Mouse (Mus musculus): ENCODE results near the gene Sox2. TPM values are rescaled to one million over a fixed set of nuclear protein-coding genes. Genes with fewer than 3 reads are reported as not detected.

The Sox2 gene
- polyA plus RNA-seq, 1 experiment, result 0.05 TPM

DNA sequence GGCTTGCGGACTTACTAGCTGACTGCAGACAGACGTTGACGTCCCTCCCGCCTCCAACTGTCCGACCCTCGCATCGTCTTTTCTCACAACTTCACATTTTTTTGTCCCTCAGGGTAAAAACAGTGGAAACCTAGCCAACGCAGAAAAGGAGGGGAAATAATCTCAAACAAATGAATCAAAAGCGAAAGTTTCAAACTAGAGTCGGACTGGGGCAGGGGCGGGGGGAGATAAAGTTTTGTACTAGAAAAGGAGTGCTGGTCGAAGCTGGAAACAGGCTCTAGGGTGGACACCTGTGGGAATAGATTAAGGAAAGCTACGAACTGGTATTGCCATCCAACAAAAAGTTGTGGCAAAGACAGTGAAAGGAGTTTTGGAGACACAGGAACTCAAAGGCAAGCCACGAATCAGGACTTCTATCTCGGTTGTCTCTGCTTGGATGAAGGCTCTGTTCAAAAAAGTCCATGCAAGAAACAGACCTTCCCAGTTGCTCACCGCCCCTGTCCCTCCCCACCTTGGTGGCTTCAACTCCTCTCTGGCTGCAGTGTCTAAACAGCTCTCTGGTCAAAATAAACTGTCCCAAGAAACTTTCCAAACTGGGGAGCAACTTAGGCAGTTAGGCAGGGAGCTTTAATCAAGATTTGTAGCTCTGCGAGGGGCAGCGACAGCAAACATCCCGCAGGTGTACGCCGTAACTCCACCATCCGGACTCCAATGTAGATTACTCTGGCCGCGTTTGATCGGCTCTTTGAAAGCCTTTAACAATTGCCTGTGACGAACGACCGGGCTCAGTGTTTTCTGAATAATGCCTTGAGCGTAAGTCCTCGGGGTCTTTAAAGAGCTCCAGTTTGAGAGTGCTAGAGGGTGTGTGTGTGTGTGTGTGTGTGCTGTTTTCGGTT, 14.7 kb downstream of the Sox2 start:
- H3K4me3 ChIP-seq (ENCODE audit: control insufficient read depth, low read depth, low read length), result no peak overlapping the region; the same call in 1 of the 2 replicates
- no peak for TF ChIP-seq CTCF (IDR thresholded peaks at IDR 0.05; ENCODE audit: control insufficient read depth, insufficient read depth, insufficient replicate concordance, low read depth, low read length)
- TF ChIP-seq POLR2A (IDR thresholded peaks at IDR 0.05; ENCODE audit: control insufficient read depth, low read depth, low read length), result no peak
- no peaks in the 10 kb centered on the region; the same call in none of the 2 replicates for H3K27me3 ChIP-seq (ENCODE audit: control insufficient read depth, insufficient read depth, low read length)
- no peaks in the 10 kb centered on the region for H3K36me3 ChIP-seq (ENCODE audit: control insufficient read depth, insufficient read depth, low read length)
- peaks cover 17% of the 10 kb centered on the region for H3K4me1 ChIP-seq (ENCODE audit: control insufficient read depth, insufficient read depth, low read length)
- no peak overlapping the region for H3K27ac ChIP-seq (ENCODE audit: control insufficient read depth, insufficient read depth, low read depth, low read length)

DNA sequence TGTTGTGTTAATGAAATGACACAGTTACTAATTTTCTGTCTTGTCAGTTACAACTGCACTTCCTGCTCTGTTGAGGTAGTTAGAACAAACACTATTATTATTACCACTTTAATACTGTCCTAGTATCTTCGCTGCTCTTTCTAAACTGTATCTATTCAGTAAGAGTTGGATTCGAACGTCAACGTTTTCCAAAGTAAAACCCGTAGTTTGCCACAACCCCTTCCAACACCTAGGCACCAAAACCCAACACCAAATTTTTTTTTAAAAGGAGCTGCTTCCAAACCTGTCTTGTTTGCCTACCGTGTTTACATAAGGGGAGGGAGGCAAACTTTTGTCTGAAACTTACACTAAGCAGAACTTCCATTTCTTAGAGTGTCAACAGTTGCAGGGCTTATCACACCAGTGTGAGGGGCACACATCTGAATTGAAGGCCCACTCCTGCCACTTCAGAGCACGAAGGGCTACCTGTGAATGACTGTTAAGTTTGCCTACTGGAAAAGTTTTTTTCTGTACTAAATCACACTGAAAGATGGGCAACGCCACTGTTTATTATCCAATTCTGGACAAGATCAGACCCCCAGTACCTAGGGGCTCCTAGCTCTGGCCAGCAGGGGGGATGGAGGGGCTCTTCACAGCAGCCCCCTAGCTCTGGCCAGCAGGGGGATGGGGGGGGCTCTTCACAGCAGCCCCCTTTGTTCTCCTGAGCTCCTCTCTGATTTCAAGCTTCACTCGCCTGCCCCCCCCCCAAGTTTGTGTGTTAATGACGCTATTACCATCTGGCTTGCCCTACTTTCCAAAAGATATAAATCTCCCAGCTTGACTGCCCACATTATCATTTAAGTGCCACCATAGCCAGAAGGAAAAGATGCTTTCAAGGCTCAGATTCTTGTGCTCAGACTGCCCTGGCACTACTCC, 15.8 kb downstream of the Sox2 start:
- Histone ChIP-seq H3K4me1 (ENCODE audit: control insufficient read depth, insufficient read depth, low read length) (peaks cover 17% of the 10 kb centered on the region), H3K36me3 (ENCODE audit: control insufficient read depth, insufficient read depth, low read length) (no peaks in the 10 kb centered on the region), H3K27ac (ENCODE audit: control insufficient read depth, insufficient read depth, low read depth, low read length) (no peak overlapping the region), H3K27me3 (ENCODE audit: control insufficient read depth, insufficient read depth, low read length) (no peaks in the 10 kb centered on the region; the same call in none of the 2 replicates), H3K4me3 (ENCODE audit: control insufficient read depth, low read depth, low read length) (no peak overlapping the region)
- TF ChIP-seq POLR2A (IDR thresholded peaks at IDR 0.05; ENCODE audit: control insufficient read depth, low read depth, low read length), result no peak
- no peak for TF ChIP-seq CTCF (IDR thresholded peaks at IDR 0.05; ENCODE audit: control insufficient read depth, insufficient read depth, insufficient replicate concordance, low read depth, low read length)

DNA sequence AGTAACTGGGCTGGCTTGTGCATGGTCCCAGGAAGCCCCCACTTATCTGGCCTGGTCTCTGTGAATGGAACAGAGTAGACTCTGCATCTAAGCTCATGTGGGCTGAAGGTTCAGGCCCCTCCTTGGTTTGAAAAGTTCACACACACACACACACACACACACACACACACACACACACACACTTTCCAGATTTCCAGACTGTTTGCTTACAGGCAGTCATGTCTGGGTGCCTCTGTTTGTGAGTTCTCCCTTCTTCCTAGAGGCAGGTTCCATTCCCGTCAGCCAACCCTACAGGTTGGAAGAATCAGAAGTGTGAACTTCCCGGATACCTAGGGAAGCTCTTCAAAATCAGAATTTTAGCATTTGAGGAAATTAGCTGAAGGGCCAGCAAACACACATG, 17.0 kb downstream of the Sox2 start:
- no peak overlapping the region for H3K27ac ChIP-seq (ENCODE audit: control insufficient read depth, insufficient read depth, low read depth, low read length)

DNA sequence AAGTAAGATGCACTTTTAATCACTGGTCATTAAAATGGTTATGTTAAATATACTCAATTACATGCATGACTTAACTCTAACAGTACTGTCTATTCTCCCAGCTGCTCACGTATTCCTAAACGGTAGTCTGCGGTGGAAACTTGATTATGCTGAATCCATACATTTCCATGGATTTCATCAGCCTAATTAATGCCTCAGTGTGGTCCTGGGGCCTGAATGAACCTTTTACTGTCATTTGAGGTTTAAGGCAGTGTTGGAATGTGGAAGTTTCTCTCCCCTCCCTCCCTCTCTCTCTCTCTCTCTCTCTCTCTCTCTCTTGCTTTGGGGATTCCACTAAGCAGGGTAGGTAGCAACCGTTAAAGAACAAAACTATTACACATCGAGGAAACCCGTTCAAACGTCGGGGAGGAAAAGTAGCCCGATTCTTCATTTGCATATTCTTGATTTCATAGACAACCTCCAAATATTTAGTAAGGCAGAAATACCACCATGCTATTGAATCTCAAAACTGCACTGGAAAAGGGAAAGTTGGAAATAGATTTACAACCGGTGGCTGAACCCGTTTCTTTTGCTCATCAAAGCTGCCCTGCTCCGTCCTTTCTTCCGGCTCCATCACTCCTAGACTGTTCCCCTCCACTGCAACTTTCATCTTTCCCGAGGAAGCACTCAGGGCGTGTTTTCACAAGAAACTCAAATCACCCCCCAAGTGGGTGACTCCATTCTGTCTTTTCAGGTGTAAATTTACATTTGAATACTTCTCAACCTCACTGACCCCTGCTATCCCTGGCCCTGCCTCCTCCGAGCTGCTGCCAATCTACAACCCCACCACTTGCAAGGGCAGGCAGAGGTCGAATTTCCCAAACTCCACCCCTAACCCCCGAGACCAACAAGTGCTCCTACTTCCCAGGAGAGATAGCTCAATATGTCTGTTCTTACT, 17.9 kb downstream of the Sox2 start:
- Histone ChIP-seq H3K4me3 (ENCODE audit: control insufficient read depth, low read depth, low read length) (no peak overlapping the region), H3K27me3 (ENCODE audit: control insufficient read depth, insufficient read depth, low read length) (no peaks in the 10 kb centered on the region; the same call in none of the 2 replicates), H3K27ac (ENCODE audit: control insufficient read depth, insufficient read depth, low read depth, low read length) (no peak overlapping the region), H3K36me3 (ENCODE audit: control insufficient read depth, insufficient read depth, low read length) (no peaks in the 10 kb centered on the region), H3K4me1 (ENCODE audit: control insufficient read depth, insufficient read depth, low read length) (peaks cover 12% of the 10 kb centered on the region)
- TF ChIP-seq POLR2A (IDR thresholded peaks at IDR 0.05; ENCODE audit: control insufficient read depth, low read depth, low read length) (no peak), CTCF (IDR thresholded peaks at IDR 0.05; ENCODE audit: control insufficient read depth, insufficient read depth, insufficient replicate concordance, low read depth, low read length) (no peak)

More for the DNA sequence above, 17.0 kb downstream of the Sox2 start:
- TF ChIP-seq CTCF (IDR thresholded peaks at IDR 0.05; ENCODE audit: control insufficient read depth, insufficient read depth, insufficient replicate concordance, low read depth, low read length) (no peak), POLR2A (IDR thresholded peaks at IDR 0.05; ENCODE audit: control insufficient read depth, low read depth, low read length) (no peak)
- Histone ChIP-seq H3K36me3 (ENCODE audit: control insufficient read depth, insufficient read depth, low read length) (no peaks in the 10 kb centered on the region), H3K4me1 (ENCODE audit: control insufficient read depth, insufficient read depth, low read length) (peaks cover 15% of the 10 kb centered on the region), H3K27me3 (ENCODE audit: control insufficient read depth, insufficient read depth, low read length) (no peaks in the 10 kb centered on the region; the same call in none of the 2 replicates), H3K4me3 (ENCODE audit: control insufficient read depth, low read depth, low read length) (no peak overlapping the region)

DNA sequence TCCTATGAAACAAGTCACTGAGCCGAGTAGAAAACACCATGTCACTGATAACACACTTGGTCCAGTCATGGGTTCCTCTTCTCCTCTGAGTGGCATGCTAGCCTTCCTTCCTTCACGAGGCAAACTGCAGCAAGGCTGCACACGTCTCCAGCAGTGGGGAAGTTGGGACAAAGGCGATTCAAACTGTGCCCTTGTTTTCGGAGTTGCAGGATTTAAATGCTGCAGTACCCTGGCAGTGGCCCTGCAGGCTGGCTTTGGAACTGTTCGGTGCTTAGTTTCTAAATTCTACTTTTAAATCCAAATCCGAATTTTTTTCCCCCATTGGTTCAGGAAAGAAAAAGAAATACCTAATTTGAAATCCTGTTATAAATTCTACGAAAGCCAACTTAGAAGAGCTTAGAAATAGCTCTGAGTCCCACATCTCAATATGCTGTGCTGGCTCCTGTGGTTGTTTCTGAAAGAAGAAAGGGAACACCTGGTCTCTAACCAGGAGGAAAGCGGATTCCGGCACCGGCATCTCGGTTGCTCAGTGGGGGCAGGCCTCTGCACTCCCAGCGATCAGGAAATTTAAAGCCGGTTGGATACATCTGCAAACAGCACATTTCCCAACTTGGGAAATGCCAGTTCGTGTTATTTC, 20.9 kb downstream of the Sox2 start:
- Histone ChIP-seq H3K27ac (ENCODE audit: control insufficient read depth, insufficient read depth, low read depth, low read length) (no peak overlapping the region), H3K36me3 (ENCODE audit: control insufficient read depth, insufficient read depth, low read length) (no peaks in the 10 kb centered on the region), H3K27me3 (ENCODE audit: control insufficient read depth, insufficient read depth, low read length) (no peaks in the 10 kb centered on the region), H3K4me1 (ENCODE audit: control insufficient read depth, insufficient read depth, low read length) (no peaks in the 10 kb centered on the region), H3K4me3 (ENCODE audit: control insufficient read depth, low read depth, low read length) (no peak overlapping the region)
- TF ChIP-seq CTCF (IDR thresholded peaks at IDR 0.05; ENCODE audit: control insufficient read depth, insufficient read depth, insufficient replicate concordance, low read depth, low read length) (no peak), POLR2A (IDR thresholded peaks at IDR 0.05; ENCODE audit: control insufficient read depth, low read depth, low read length) (no peak)

DNA sequence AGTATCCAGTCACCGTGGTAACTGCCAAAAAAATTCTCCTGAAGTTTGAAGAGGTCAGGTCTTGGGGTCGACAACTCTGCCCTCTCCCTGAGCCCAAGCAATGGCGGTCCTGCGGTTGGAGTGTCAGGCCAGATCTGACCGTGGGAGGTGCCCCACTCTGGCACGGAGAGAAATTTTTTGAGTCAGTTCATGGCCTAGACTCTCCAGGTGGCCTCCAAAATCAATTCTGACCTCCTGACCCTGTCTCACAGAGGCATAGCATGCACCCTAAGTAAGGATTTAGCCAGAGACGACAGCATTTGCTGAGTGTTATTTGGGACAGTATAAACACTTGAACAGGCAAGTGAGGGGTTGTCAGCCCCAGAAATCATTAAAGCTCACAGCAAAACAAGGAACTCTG, 28.6 kb downstream of the Sox2 start:
- H3K27ac ChIP-seq (ENCODE audit: control insufficient read depth, insufficient read depth, low read depth, low read length), result no peak overlapping the region
- no peaks in the 10 kb centered on the region for H3K4me1 ChIP-seq (ENCODE audit: control insufficient read depth, insufficient read depth, low read length)
- no peak overlapping the region for H3K4me3 ChIP-seq (ENCODE audit: control insufficient read depth, low read depth, low read length)
- no peak for TF ChIP-seq POLR2A (IDR thresholded peaks at IDR 0.05; ENCODE audit: control insufficient read depth, low read depth, low read length)
- TF ChIP-seq CTCF (IDR thresholded peaks at IDR 0.05; ENCODE audit: control insufficient read depth, insufficient read depth, insufficient replicate concordance, low read depth, low read length), result no peak
- no peaks in the 10 kb centered on the region for H3K27me3 ChIP-seq (ENCODE audit: control insufficient read depth, insufficient read depth, low read length)
- no peaks in the 10 kb centered on the region for H3K36me3 ChIP-seq (ENCODE audit: control insufficient read depth, insufficient read depth, low read length)
